Comparison of ENCODE assay signal across 10 mouse cellular contexts in the genomic region with DNA sequence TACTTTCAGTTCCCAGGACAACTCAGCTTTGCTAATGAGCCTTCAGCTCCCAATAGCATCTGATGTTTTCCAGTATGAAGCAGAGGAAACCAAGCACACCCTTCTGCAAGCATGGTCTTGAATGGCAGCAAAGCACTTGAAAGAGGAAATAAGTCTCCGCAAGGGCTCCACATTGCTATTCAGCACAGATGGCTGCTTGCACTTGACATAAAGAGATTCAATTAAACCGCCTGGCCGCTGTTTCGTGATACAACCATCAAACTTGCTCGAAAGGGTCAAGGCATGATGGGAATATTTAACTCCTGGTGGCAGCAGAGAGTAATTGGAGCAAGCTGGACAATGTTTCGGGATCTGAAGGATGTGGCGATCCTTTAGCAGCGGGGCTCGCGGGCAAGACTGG. TPM values are rescaled to one million over a fixed set of nuclear protein-coding genes. Genes with fewer than 3 reads are reported as not detected.
DNase-seq lines count a peak whose midpoint lies in the region; ATAC-seq and TF ChIP-seq lines count a peak whose summit lies in the region.
"Had no signal": no experiment of that assay in that cellular context is flagged by ENCODE, and none has a peak within 500 bp of the region (broad histone marks: within the 10 kb centered on the region; RNA-seq: fewer than 3 reads in every experiment).

No protein-coding gene starts in this region.

- 0 out of 2 replicates have a peak, but pooled peaks cover 2% of the 10 kb centered on the region for H3K27me3 ChIP-seq in heart, embryonic 16.5 days (ENCODE audit: control insufficient read depth, insufficient read depth, low read length)
- no peaks in the 10 kb centered on the region for H3K27me3 ChIP-seq in stomach, postnatal 0 days (ENCODE audit: control insufficient read depth, insufficient read depth, low read length)
- H3K27me3 ChIP-seq: intestine, embryonic 15.5 days had no signal

- TF ChIP-seq CTCF in stomach, postnatal 0 days (IDR thresholded peaks at IDR 0.05; ENCODE audit: low read depth) = no peak

- WGBS in heart, embryonic 16.5 days = 80% methylated on average over 10 of the region's 10 CpGs
- 81% methylated on average over 10 of the region's 10 CpGs for WGBS in stomach, postnatal 0 days

- no peak for ATAC-seq in heart, embryonic 16.5 days (replicated peaks; ENCODE audit: extremely low read depth, insufficient read depth, low FRiP score)
- 0 out of 2 replicates have a peak, but pooled peaks have one; percentile 6 for ATAC-seq in granulocyte monocyte progenitor cell, adult 5-6 weeks (replicated peaks; ENCODE audit: poor library complexity, severe bottlenecking)
- no peak for ATAC-seq in stomach, postnatal 0 days (ENCODE audit: low FRiP score, low TSS enrichment)
- ATAC-seq: intestine, embryonic 15.5 days had no signal

- H3K4me3 ChIP-seq in heart, embryonic 16.5 days (ENCODE audit: low read length) = no peak overlapping the region
- no peak overlapping the region for H3K4me3 ChIP-seq in stomach, postnatal 0 days (ENCODE audit: low read depth, low read length)

- H3K9ac ChIP-seq in heart, embryonic 16.5 days (ENCODE audit: low read length) = no peak overlapping the region
- no peak overlapping the region for H3K9ac ChIP-seq in stomach, postnatal 0 days (ENCODE audit: low read length)
- H3K9ac ChIP-seq: intestine, embryonic 15.5 days had no signal

- TF ChIP-seq EP300 in stomach, postnatal 0 days (optimal IDR thresholded peaks at IDR 0.05) = no peak

- no peak overlapping the region for H3K27ac ChIP-seq in heart, embryonic 16.5 days (ENCODE audit: low read length)
- no peak overlapping the region for H3K27ac ChIP-seq in stomach, postnatal 0 days (replicated peaks)
- H3K27ac ChIP-seq: intestine, embryonic 15.5 days had no signal

- H3K36me3 ChIP-seq in heart, embryonic 16.5 days (ENCODE audit: control insufficient read depth, insufficient read depth) = no peaks in the 10 kb centered on the region
- no peaks in the 10 kb centered on the region for H3K36me3 ChIP-seq in stomach, postnatal 0 days (ENCODE audit: control insufficient read depth, insufficient read depth, low read length)
- H3K36me3 ChIP-seq: intestine, embryonic 15.5 days had no signal

- H3K4me2 ChIP-seq in heart, embryonic 16.5 days (ENCODE audit: low read depth, low read length) = peak overlapping the region; percentile 60
- H3K4me2 ChIP-seq in stomach, postnatal 0 days (replicated peaks; ENCODE audit: low read depth) = no peak overlapping the region

- DNase-seq in embryo, embryonic 10.5 days (ENCODE audit: low spot score) = peak; percentile 23
- DNase-seq in embryo, embryonic 10 days (ENCODE audit: low spot score) = no peak
- DNase-seq in heart, adult 8-10 months (ENCODE audit: low spot score) = no peak
- peak; percentile 28 for DNase-seq in R1 (ENCODE audit: low read depth, low spot score)
- no peak for DNase-seq in stomach, postnatal 0 days (ENCODE audit: low spot score)
- no peak for DNase-seq in adrenal gland, postnatal 14 days
- DNase-seq: cerebellum, postnatal 14 days had no signal

- no peaks in the 10 kb centered on the region for H3K4me1 ChIP-seq in heart, embryonic 16.5 days (ENCODE audit: control insufficient read depth, insufficient read depth, low read length)
- H3K4me1 ChIP-seq in stomach, postnatal 0 days (replicated peaks; ENCODE audit: control insufficient read depth, insufficient read depth) = no peaks in the 10 kb centered on the region
- H3K4me1 ChIP-seq: intestine, embryonic 15.5 days had no signal

- H3K9me3 ChIP-seq in heart, embryonic 16.5 days (replicated peaks; ENCODE audit: control insufficient read depth, low read length) = no peaks in the 10 kb centered on the region
- H3K9me3 ChIP-seq in stomach, postnatal 0 days (ENCODE audit: control insufficient read depth, low read length) = no peaks in the 10 kb centered on the region
- H3K9me3 ChIP-seq: intestine, embryonic 15.5 days had no signal

RNA-seq across cellular contexts. Expression of gene Mmp2, which starts 54.3 kb away (rescaled TPM):
- 110 and 123 TPM in 2 replicates for polyA plus RNA-seq in heart, embryonic 16.5 days (2015; fragmentation: Nextera tagmentation; extraction: Ambion mirVana)
- 10 to 100 TPM; 40.5 to 55.1 (median 51.2) TPM for total RNA-seq in heart, adult 8-10 months (2022)
- 2.7 TPM in 1 of 2 replicates, not detected in the other for total RNA-seq in granulocyte monocyte progenitor cell, adult 5-6 weeks (2014; fragmentation: Nextera tagmentation)
- total RNA-seq in granulocyte monocyte progenitor cell, adult 5-6 weeks (2017) = 0.36 and 0.39 TPM in 2 replicates
- polyA plus RNA-seq in stomach, postnatal 0 days (2015; fragmentation: Nextera tagmentation; extraction: Ambion mirVana) = 80.4 and 98.8 TPM in 2 replicates
- 50.8 and 60.4 TPM in 2 replicates for total RNA-seq in adrenal gland, postnatal 14 days (2021)

Comparison
In these comparisons a context has a peak if more than half of its experiments do, and no peak if none do; other contexts are left out.
1. DNase-seq: peak in embryo, embryonic 10.5 days (single experiment) and R1 (single experiment); none in embryo, embryonic 10 days (single experiment), heart, adult 8-10 months (single experiment), stomach, postnatal 0 days (single experiment) and adrenal gland, postnatal 14 days (single experiment).
2. RNA of gene Mmp2, which starts 54.3 kb away (total RNA-seq): 40.5 to 55.1 TPM in heart, adult 8-10 months and 50.8 to 60.4 TPM in adrenal gland, postnatal 14 days; 0.36 to 2.7 TPM in granulocyte monocyte progenitor cell, adult 5-6 weeks; every median in the first group is over 10 times any median in the second.